Mouse (Mus musculus) kidney, embryonic 15.5 days (tissue): ENCODE results near the gene Gm49403. TPM values are rescaled to one million over a fixed set of nuclear protein-coding genes. Genes with fewer than 3 reads are reported as not detected.

Source experiments
- ATAC-seq: fragments of 200-750 bp; cut with Nextera tagmentation; replicated peaks from 2 replicates; pipeline ENCODE4 v1.8.0; 2017; ENCODE audit warnings: moderate TSS enrichment; ENCODE audit not compliant: low FRiP score
- H3K27ac ChIP-seq: fragments of 300-500 bp; sonication (generic); 2 replicates; pipeline ENCODE4 v1.5.1; 2015; ENCODE audit warnings: mild to moderate bottlenecking, inconsistent platforms
- H3K27me3 ChIP-seq: fragments of 300-500 bp; sonication (generic); 2 replicates; pipeline ENCODE4 v1.6.1; 2015; ENCODE audit warnings: inconsistent platforms
- H3K36me3 ChIP-seq: fragments of 300-500 bp; sonication (generic); 2 replicates; pipeline ENCODE4 v1.6.1; 2015; ENCODE audit warnings: inconsistent platforms
- H3K4me1 ChIP-seq: fragments of 300-500 bp; sonication (generic); 2 replicates; pipeline ENCODE4 v1.6.1; 2015; ENCODE audit warnings: inconsistent platforms
- H3K4me2 ChIP-seq: fragments of 300-500 bp; sonication (generic); 2 replicates; pipeline ENCODE4 v1.6.1; 2015; ENCODE audit warnings: moderate library complexity, mild to moderate bottlenecking, inconsistent platforms
- H3K4me3 ChIP-seq: fragments of 300-500 bp; sonication (generic); replicated peaks from 2 replicates; pipeline ENCODE4 v1.5.1; 2015; ENCODE audit warnings: mild to moderate bottlenecking, inconsistent platforms
- H3K9ac ChIP-seq: fragments of 300-500 bp; sonication (generic); 2 replicates; pipeline ENCODE4 v1.6.1; 2015; ENCODE audit warnings: mild to moderate bottlenecking, inconsistent platforms
- H3K9me3 ChIP-seq: fragments of 300-500 bp; sonication (generic); replicated peaks from 2 replicates; pipeline ENCODE4 v1.6.1; 2016; ENCODE audit warnings: inconsistent platforms
- WGBS: fragments of 180-500 bp; shearing (Covaris S2); methylation state at CpG from one replicate; pipeline ENCODE4 v1.1.7; 2015; ENCODE audit warnings: mixed read lengths; 5-methylcytosine and 5-hydroxymethylcytosine counted together
- microRNA-seq: library from miRNA; unstranded; fragments of <30 nt; microRNA quantifications from one replicate; pipeline ENCODE4, GENCODE M21; 2016
- polyA plus RNA-seq: library from polyadenylated mRNA; unstranded; fragments of >200 nt; fragmentation: Nextera tagmentation; extraction: Ambion mirVana; gene quantifications from 2 replicates; pipeline ENCODE4 v1.2.1, GENCODE M21; 2015

The Gm49403 gene
- polyA plus RNA-seq, 1 experiment from 2014 or later = not detected

GRCm38 (mm10) chr19:8921741-8922140 lies 38.0 kb downstream of the Gm49403 start:
- Histone ChIP-seq H3K4me1 (peaks cover 9% of the 10 kb centered on the region), H3K36me3 (peaks cover 38% of the 10 kb centered on the region), H3K9ac (no peak overlapping the region), H3K27ac (no peak overlapping the region), H3K4me3 (peak overlapping the region; percentile 88), H3K27me3 (no peaks in the 10 kb centered on the region), H3K9me3 (no peaks in the 10 kb centered on the region), H3K4me2 (peak overlapping the region; percentile 76; the same call in 1 of the 2 replicates)
- WGBS = 74% methylated on average over 9 of the region's 9 CpGs
- no peak for ATAC-seq

DNA sequence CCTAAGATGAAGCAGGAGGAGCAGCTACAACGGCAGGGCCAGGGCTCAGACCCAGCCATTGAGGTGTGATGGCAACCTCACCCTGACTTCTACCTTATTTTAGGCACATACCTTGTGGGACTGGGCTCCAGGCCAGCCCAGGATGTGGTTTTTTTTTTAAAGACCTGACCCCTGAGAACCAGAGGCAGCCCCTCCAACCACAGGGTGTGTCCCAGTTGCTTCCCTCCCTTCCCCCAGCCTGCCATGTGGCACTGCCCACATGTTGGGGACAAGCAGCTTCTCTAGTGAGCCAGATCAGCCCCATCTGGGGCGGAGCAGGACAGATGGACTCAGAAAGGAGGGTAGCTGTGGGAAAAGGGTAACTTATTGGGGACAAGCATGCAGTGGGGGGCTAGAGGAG lies 43.0 kb downstream of the Gm49403 start:
- H3K4me3 ChIP-seq = no peak overlapping the region
- H3K27ac ChIP-seq = no peak overlapping the region
- no peaks in the 10 kb centered on the region for H3K9me3 ChIP-seq
- H3K27me3 ChIP-seq = no peaks in the 10 kb centered on the region
- H3K9ac ChIP-seq = no peak overlapping the region
- no peak overlapping the region for H3K4me2 ChIP-seq
- H3K4me1 ChIP-seq = peaks cover 28% of the 10 kb centered on the region
- H3K36me3 ChIP-seq = peaks cover 50% of the 10 kb centered on the region
- no peak for ATAC-seq
- WGBS = 85% methylated on average over 2 of the region's 2 CpGs

GRCm38 (mm10) chr19:8927891-8928525 lies 44.3 kb downstream of the Gm49403 start:
- WGBS = 86% methylated on average over 12 of the region's 12 CpGs
- ATAC-seq = no peak
- H3K27ac ChIP-seq = peak overlapping the region; percentile 90
- peaks cover 52% of the 10 kb centered on the region for H3K36me3 ChIP-seq
- no peak overlapping the region for H3K9ac ChIP-seq
- H3K4me1 ChIP-seq = peaks cover 26% of the 10 kb centered on the region
- no peaks in the 10 kb centered on the region for H3K9me3 ChIP-seq
- no peak overlapping the region for H3K4me3 ChIP-seq
- no peak overlapping the region for H3K4me2 ChIP-seq
- H3K27me3 ChIP-seq = no peaks in the 10 kb centered on the region

DNA sequence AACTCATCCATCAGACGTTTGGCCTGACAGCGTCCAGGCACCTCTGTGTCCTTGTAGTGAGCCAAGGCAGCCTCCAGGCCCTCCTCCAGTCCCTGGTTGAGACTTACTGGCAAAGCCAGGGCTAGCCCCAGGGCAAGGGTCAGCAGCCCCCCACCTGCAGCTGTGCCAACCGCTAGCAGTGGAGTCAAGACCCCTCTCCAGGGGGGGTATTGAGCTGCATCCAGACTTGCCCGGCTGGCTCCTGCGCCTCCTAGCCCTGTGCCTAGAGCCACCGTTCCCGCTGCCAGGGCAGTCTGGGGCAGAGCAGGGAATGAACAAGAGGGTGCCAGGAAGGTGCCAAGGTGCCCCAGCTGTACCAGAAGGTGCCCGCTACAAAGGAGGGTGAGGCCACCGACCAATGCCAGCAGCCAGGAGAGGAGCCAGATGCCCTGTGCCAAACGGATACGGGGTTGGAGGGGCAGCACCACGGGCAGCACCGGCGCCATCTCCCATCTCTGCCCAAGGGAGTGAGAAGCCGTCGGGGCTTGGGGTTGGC lies 45.0 kb downstream of the Gm49403 start:
- Histone ChIP-seq H3K27me3 (no peaks in the 10 kb centered on the region), H3K4me2 (peak overlapping the region; percentile 78), H3K27ac (peak overlapping the region; percentile 90), H3K9ac (peak overlapping the region; percentile 78), H3K36me3 (peaks cover 52% of the 10 kb centered on the region), H3K4me3 (peak overlapping the region; percentile 81), H3K4me1 (peaks cover 26% of the 10 kb centered on the region), H3K9me3 (no peaks in the 10 kb centered on the region)
- peak; percentile 26; the same call in 1 of the 2 replicates for ATAC-seq
- 24% methylated on average over 16 of the region's 16 CpGs for WGBS

GRCm38 (mm10) chr19:8929224-8930088 lies 45.7 kb downstream of the Gm49403 start, which contains the start of the genes Rom1 and Eml3:
Gene Rom1, minus strand, starts transcription at chr19:8929356.
Gene Eml3, plus strand, starts transcription at chr19:8929552.
- peak within 1 kb of the TSS; percentile 78 for H3K9ac ChIP-seq
- under 1% methylated on average over 66 of the region's 74 CpGs for WGBS
- no peaks in the 10 kb centered on the region for H3K9me3 ChIP-seq
- H3K4me3 ChIP-seq = peak within 1 kb of the TSS; percentile 81
- ATAC-seq = peak; percentile 87
- peaks cover 56% of the 10 kb centered on the region for H3K36me3 ChIP-seq
- no peaks in the 10 kb centered on the region for H3K27me3 ChIP-seq
- peaks cover 26% of the 10 kb centered on the region for H3K4me1 ChIP-seq
- peak within 1 kb of the TSS; percentile 90 for H3K27ac ChIP-seq
- peak within 1 kb of the TSS; percentile 78 for H3K4me2 ChIP-seq

- WGBS = 6% methylated on average over 11 of the region's 11 CpGs
- Histone ChIP-seq H3K4me1 (peaks cover 26% of the 10 kb centered on the region), H3K4me2 (peak overlapping the region; percentile 78), H3K27me3 (no peaks in the 10 kb centered on the region), H3K27ac (peak overlapping the region; percentile 90; the same call in 1 of the 2 replicates), H3K4me3 (peak overlapping the region; percentile 81), H3K36me3 (peaks cover 63% of the 10 kb centered on the region), H3K9me3 (no peaks in the 10 kb centered on the region), H3K9ac (peak overlapping the region; percentile 78)
- ATAC-seq = no peak
These were observed 46.4 kb downstream of the Gm49403 start for GRCm38 (mm10) chr19:8930117-8930516.

DNA sequence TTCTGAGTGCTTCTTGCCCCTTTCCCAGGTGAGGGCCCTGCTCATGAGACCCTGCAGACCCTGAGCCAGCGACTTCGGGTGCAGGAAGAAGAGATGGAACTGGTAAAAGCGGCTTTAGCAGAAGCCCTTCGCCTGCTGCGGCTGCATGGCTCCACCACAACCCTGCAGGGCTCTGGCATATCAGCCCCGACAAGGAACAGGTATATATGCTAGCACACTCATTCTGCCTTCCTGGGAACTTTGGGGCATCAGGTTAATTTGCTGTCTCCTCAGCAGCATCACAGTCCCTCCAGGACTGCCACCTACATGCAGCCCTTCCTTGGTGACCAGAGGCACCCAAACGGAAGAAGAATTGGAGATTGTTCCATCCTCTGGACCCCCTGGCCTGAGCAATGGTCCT lies 47.0 kb downstream of the Gm49403 start:
- H3K9ac ChIP-seq = peak overlapping the region; percentile 78
- H3K4me2 ChIP-seq = peak overlapping the region; percentile 78
- H3K9me3 ChIP-seq = no peaks in the 10 kb centered on the region
- WGBS = 77% methylated on average over 7 of the region's 7 CpGs
- ATAC-seq = no peak
- H3K36me3 ChIP-seq = peaks cover 63% of the 10 kb centered on the region
- no peak overlapping the region for H3K27ac ChIP-seq
- H3K27me3 ChIP-seq = no peaks in the 10 kb centered on the region
- peak overlapping the region; percentile 81 for H3K4me3 ChIP-seq
- H3K4me1 ChIP-seq = peaks cover 26% of the 10 kb centered on the region

DNA sequence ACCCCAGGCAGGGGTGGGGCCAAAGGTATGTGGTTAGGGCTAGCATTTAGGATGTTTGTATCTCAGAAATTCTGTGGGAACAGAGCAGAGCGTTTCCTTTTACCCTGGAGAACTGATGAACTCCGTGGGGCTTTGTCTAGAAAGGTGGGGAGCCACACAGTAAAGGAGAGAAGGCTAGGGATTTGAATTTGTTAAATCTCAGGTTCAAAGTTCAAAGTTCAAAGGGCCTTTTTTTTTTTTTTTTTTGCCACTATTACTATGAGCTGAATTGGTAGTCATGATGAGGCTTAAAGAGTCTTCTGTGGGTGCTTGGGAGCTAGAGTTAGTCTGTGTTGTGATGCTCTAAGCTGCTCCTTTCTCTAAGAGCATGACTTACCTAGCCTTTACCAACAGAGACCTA lies 53.0 kb downstream of the Gm49403 start:
- ATAC-seq = no peak
- H3K4me2 ChIP-seq = no peak overlapping the region
- H3K9ac ChIP-seq = no peak overlapping the region
- peaks cover 72% of the 10 kb centered on the region for H3K36me3 ChIP-seq
- H3K4me1 ChIP-seq = peaks cover 16% of the 10 kb centered on the region
- 90% methylated on average over 2 of the region's 2 CpGs for WGBS
- H3K27me3 ChIP-seq = no peaks in the 10 kb centered on the region
- no peak overlapping the region for H3K27ac ChIP-seq
- no peaks in the 10 kb centered on the region for H3K9me3 ChIP-seq
- no peak overlapping the region for H3K4me3 ChIP-seq

Small RNAs within 50 kb of the gene (microRNA-seq; reads per million reads assigned to microRNA genes)
- gene Mir5136 = not detected

Other genes with a start within 250 kb of the Gm49403 start
- gene Chrm1, start 220.1 kb upstream of the Gm49403 start, polyA plus RNA-seq = 0.06 and 0.14 TPM in 2 replicates
- 115 and 123 TPM in 2 replicates for gene Slc3a2, start 160.6 kb upstream of the Gm49403 start, polyA plus RNA-seq
- 90.1 and 94.2 TPM in 2 replicates for gene Wdr74, start 148.1 kb upstream of the Gm49403 start, polyA plus RNA-seq
- gene 1700092M07Rik, start 143.2 kb upstream of the Gm49403 start, polyA plus RNA-seq = 2.0 and 2.6 TPM in 2 replicates
- gene Stx5a, start 142.5 kb upstream of the Gm49403 start, polyA plus RNA-seq = 132 and 145 TPM in 2 replicates
- 183 and 189 TPM in 2 replicates for gene Nxf1, start 126.9 kb upstream of the Gm49403 start, polyA plus RNA-seq
- gene Tmem223, start 112.9 kb upstream of the Gm49403 start, polyA plus RNA-seq = 206 and 220 TPM in 2 replicates
- 83.6 and 85.6 TPM in 2 replicates for gene Tmem179b, start 109.5 kb upstream of the Gm49403 start, polyA plus RNA-seq
- gene Taf6l, start 97.5 kb upstream of the Gm49403 start, polyA plus RNA-seq = 31.5 and 35.1 TPM in 2 replicates
- 172 and 187 TPM in 2 replicates for gene Polr2g, start 85.4 kb upstream of the Gm49403 start, polyA plus RNA-seq
- 5.1 and 5.7 TPM in 2 replicates for gene Zbtb3, start 81.4 kb upstream of the Gm49403 start, polyA plus RNA-seq
- 61.7 and 62.7 TPM in 2 replicates for gene Ttc9c, start 64.6 kb upstream of the Gm49403 start, polyA plus RNA-seq
- 5.6 and 6.4 TPM in 2 replicates for gene Hnrnpul2, start 63.9 kb upstream of the Gm49403 start, polyA plus RNA-seq
- gene AC129217.1, start 54.2 kb upstream of the Gm49403 start, polyA plus RNA-seq = not detected in 2 replicates
- gene Bscl2, start 46.5 kb upstream of the Gm49403 start, polyA plus RNA-seq = 52.1 and 58.1 TPM in 2 replicates
- 4.8 and 8.5 TPM in 2 replicates for gene Gng3, start 44.7 kb upstream of the Gm49403 start, polyA plus RNA-seq
- gene Lrrn4cl, start 33.2 kb upstream of the Gm49403 start, polyA plus RNA-seq = 0.84 and 1.3 TPM in 2 replicates
- 192 and 195 TPM in 2 replicates for gene Ubxn1, start 12.4 kb upstream of the Gm49403 start, polyA plus RNA-seq
- 69.5 and 72.8 TPM in 2 replicates for gene Uqcc3, start 3.0 kb upstream of the Gm49403 start, polyA plus RNA-seq
- 82.3 and 111 TPM in 2 replicates for gene Lbhd1, start 198 bp upstream of the Gm49403 start, polyA plus RNA-seq
- gene 1810009A15Rik, start 4.9 kb downstream of the Gm49403 start, polyA plus RNA-seq = 100 TPM in 2 replicates
- not detected in 2 replicates for gene Gm49416, start 5.0 kb downstream of the Gm49403 start, polyA plus RNA-seq
- 42.4 and 47.4 TPM in 2 replicates for gene Ints5, start 9.1 kb downstream of the Gm49403 start, polyA plus RNA-seq
- 126 and 130 TPM in 2 replicates for gene Ganab, start 14.1 kb downstream of the Gm49403 start, polyA plus RNA-seq
- 51.2 and 51.8 TPM in 2 replicates for gene B3gat3, start 36.4 kb downstream of the Gm49403 start, polyA plus RNA-seq
- 3.9 and 4.9 TPM in 2 replicates for gene Rom1, start 45.4 kb downstream of the Gm49403 start, polyA plus RNA-seq
- gene Eml3, start 45.6 kb downstream of the Gm49403 start, polyA plus RNA-seq = 28.7 and 33.5 TPM in 2 replicates
- gene Mta2, start 57.9 kb downstream of the Gm49403 start, polyA plus RNA-seq = 166 and 168 TPM in 2 replicates
- 32.9 and 33.5 TPM in 2 replicates for gene Tut1, start 69.9 kb downstream of the Gm49403 start, polyA plus RNA-seq
- 467 and 476 TPM in 2 replicates for gene Eef1g, start 83.1 kb downstream of the Gm49403 start, polyA plus RNA-seq
- 17.3 and 18.2 TPM in 2 replicates for gene Ahnak, start 105.4 kb downstream of the Gm49403 start, polyA plus RNA-seq
- not detected in 2 replicates for gene Scgb1a1, start 204.0 kb downstream of the Gm49403 start, polyA plus RNA-seq